In the genomic region with DNA sequence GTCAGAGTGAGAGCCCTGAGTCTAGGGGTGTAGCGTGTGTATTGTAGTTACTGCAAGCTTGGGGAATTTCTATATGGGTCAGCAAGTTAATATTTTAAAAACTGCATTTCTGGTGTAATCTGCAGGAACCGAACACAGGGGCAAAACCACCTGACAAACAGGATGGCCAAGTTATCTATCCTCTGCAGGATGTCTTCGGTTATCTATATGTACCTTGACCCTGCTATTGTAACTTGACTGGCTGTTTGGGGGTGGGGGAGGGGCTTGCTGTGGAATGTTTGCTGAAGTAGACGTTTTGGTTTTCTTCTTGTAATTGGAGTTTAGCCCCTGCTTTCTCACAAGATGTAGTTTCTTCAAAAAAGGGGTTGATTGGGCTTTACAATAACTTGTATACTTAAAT, we compare ENCODE assay signal across 14 mouse cellular contexts.
"Had no signal": no experiment of that assay in that cellular context is flagged by ENCODE, and none has a peak within 500 bp of the region (broad histone marks: within the 10 kb centered on the region; RNA-seq: fewer than 3 reads in every experiment).

No protein-coding gene starts in this region.

- H3K4me1 ChIP-seq: limb, embryonic 10.5 days; midbrain, embryonic 10.5 days; neural tube, embryonic 12.5 days had no signal

- DNase-seq: kidney, adult 11 months; kidney, adult 9 months; kidney, postnatal 10 days; kidney, postnatal 4 days; lung, adult 18-20 months; midbrain, embryonic 14.5 days; retina, postnatal 1 day; right cerebral cortex, postnatal 4 days; spleen, adult 18-20 months; thymus, adult 18-20 months; thymus, postnatal 14 days had no signal

- H3K9me3 ChIP-seq: limb, embryonic 10.5 days; midbrain, embryonic 10.5 days; neural tube, embryonic 12.5 days had no signal

- H3K4me3 ChIP-seq: limb, embryonic 10.5 days; midbrain, embryonic 10.5 days; neural tube, embryonic 12.5 days had no signal

- H3K4me2 ChIP-seq: neural tube, embryonic 12.5 days had no signal

- H3K27ac ChIP-seq: limb, embryonic 10.5 days; midbrain, embryonic 10.5 days; neural tube, embryonic 12.5 days had no signal

- H3K27me3 ChIP-seq: neural tube, embryonic 12.5 days had no signal

- H3K36me3 ChIP-seq: limb, embryonic 10.5 days; midbrain, embryonic 10.5 days; neural tube, embryonic 12.5 days had no signal

- H3K9ac ChIP-seq: neural tube, embryonic 12.5 days had no signal
